Mouse (Mus musculus): ENCODE results near the gene Cyren. TPM values are rescaled to one million over a fixed set of nuclear protein-coding genes. Genes with fewer than 3 reads are reported as not detected.

Gene Cyren
- polyA plus RNA-seq, 1 experiment from 2014 or later, result 13.3 TPM

Other genes with a start within 250 kb of the Cyren start
- 5.7 and 6.2 TPM in 2 replicates for gene Agbl3, start 97.6 kb downstream of the Cyren start, polyA plus RNA-seq (2014; fragmentation: Nextera tagmentation; extraction: Ambion mirVana)
- 0.51 and 1.3 TPM in 2 replicates for gene Tmem140, start 14.9 kb downstream of the Cyren start, polyA plus RNA-seq (2014; fragmentation: Nextera tagmentation; extraction: Ambion mirVana)
- 11.0 and 12.0 TPM in 2 replicates for gene Wdr91, start 32.8 kb upstream of the Cyren start, polyA plus RNA-seq (2014; fragmentation: Nextera tagmentation; extraction: Ambion mirVana)
- gene Stra8, start 42.1 kb upstream of the Cyren start, polyA plus RNA-seq (2014; fragmentation: Nextera tagmentation; extraction: Ambion mirVana), result 0.20 TPM in 1 of 2 replicates, not detected in the other
- gene Slc23a4, start 110.3 kb upstream of the Cyren start, polyA plus RNA-seq (2014; fragmentation: Nextera tagmentation; extraction: Ambion mirVana), result 0.37 and 0.77 TPM in 2 replicates

Measured in neural tube, embryonic 11.5 days (tissue).